Mouse (Mus musculus): Measurements from ENCODE around the gene Il17rb. TPM values are rescaled to one million over a fixed set of nuclear protein-coding genes. Genes with fewer than 3 reads are reported as not detected.

Gene Il17rb
- polyA plus RNA-seq, 1 experiment from 2014 or later = 1.4 TPM

DNA sequence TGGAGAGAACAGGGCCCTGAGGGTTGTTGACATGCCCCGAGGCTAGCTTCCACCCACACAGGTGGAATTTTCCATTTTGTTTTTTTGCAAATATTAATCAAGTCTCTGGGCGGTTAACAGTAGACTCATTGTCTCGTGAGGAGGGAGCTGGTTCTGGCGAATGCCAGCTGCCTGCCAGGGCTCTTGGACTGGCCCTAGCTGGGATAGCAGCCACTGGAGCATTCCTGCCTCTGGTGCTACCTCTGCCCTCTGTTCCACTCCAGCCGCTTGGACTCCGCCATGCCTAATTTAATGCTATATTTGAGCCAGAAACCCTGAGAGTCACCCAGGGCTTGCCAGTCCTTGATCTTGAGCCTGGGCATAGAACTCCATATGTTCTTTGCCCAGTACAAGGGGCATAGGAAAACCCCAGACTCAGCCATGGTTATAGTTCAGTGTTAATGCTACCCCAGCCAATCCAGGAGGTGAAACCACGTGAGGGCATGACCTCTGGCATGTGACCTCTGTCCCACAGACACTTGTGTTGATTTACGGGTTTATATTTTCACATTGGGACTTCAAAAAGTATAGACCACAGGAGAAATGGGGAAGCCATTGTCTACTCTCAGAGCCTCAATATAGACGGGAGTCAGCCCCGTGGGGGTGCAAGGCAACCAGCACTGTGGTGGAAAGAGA, 3.3 kb upstream of the Il17rb start:
- no peak overlapping the region for H3K9ac ChIP-seq
- no peak overlapping the region for H3K27ac ChIP-seq
- ATAC-seq (ENCODE audit: low FRiP score) = no peak
- peaks cover 9% of the 10 kb centered on the region for H3K4me1 ChIP-seq (replicated peaks)
- no peaks in the 10 kb centered on the region for H3K9me3 ChIP-seq
- H3K27me3 ChIP-seq = peaks cover 43% of the 10 kb centered on the region
- no peak overlapping the region for H3K4me3 ChIP-seq
- 77% methylated on average over 10 of the region's 10 CpGs for WGBS
- no peaks in the 10 kb centered on the region for H3K36me3 ChIP-seq
- no peak overlapping the region for H3K4me2 ChIP-seq

- no peak overlapping the region for H3K4me3 ChIP-seq
- H3K27ac ChIP-seq = no peak overlapping the region
- no peak overlapping the region for H3K4me2 ChIP-seq
- no peak overlapping the region for H3K9ac ChIP-seq
- no peaks in the 10 kb centered on the region for H3K36me3 ChIP-seq
- peaks cover 43% of the 10 kb centered on the region for H3K27me3 ChIP-seq
- WGBS = 73% methylated on average over 10 of the region's 10 CpGs
- no peak for ATAC-seq (ENCODE audit: low FRiP score)
- H3K9me3 ChIP-seq = no peaks in the 10 kb centered on the region
- H3K4me1 ChIP-seq (replicated peaks) = peaks cover 9% of the 10 kb centered on the region
Observed at GRCm38 (mm10) chr14:30009864-30010560, 1.3 kb upstream of the Il17rb start.

GRCm38 (mm10) chr14:29999475-29999811, 9.3 kb downstream of the Il17rb start:
- ATAC-seq (ENCODE audit: low FRiP score) = no peak
- Histone ChIP-seq H3K27me3 (no peaks in the 10 kb centered on the region), H3K36me3 (peaks cover 32% of the 10 kb centered on the region), H3K4me3 (no peak overlapping the region), H3K4me2 (no peak overlapping the region), H3K9me3 (no peaks in the 10 kb centered on the region), H3K9ac (no peak overlapping the region), H3K4me1 (replicated peaks) (no peaks in the 10 kb centered on the region), H3K27ac (no peak overlapping the region)
- WGBS = 93% methylated on average over 3 of the region's 3 CpGs

GRCm38 (mm10) chr14:29998747-29999474, 9.8 kb downstream of the Il17rb start:
- no peak for ATAC-seq (ENCODE audit: low FRiP score)

DNA sequence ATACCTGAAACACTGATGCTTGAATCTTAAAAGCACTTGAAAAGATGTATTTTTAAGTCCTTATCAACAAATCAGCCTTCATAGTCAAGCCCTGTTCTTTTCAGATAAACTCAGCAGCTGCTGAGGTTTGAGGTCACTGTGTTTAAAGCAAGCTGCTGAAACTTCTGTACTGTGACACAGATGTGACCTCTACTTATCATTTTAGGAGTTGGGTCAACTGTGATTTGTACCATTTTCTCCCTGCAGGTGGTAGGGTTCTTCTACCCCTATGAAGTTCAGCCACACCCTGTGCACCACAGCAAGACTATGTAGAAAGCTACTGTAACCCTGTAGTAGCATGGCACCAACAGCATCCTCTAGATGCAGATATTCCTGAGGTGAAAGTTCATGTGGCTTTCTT, 11.4 kb downstream of the Il17rb start:
- Histone ChIP-seq H3K9me3 (no peaks in the 10 kb centered on the region), H3K4me2 (no peak overlapping the region), H3K9ac (no peak overlapping the region), H3K27me3 (no peaks in the 10 kb centered on the region), H3K4me1 (replicated peaks) (no peaks in the 10 kb centered on the region), H3K27ac (no peak overlapping the region), H3K4me3 (no peak overlapping the region), H3K36me3 (peaks cover 53% of the 10 kb centered on the region)
- ATAC-seq (ENCODE audit: low FRiP score) = no peak

More at GRCm38 (mm10) chr14:29998747-29999474, 9.8 kb downstream of the Il17rb start:
- no peaks in the 10 kb centered on the region for H3K9me3 ChIP-seq
- no peaks in the 10 kb centered on the region for H3K27me3 ChIP-seq
- H3K4me2 ChIP-seq = no peak overlapping the region
- no peaks in the 10 kb centered on the region for H3K4me1 ChIP-seq (replicated peaks)
- WGBS = 76% methylated on average over 13 of the region's 13 CpGs
- no peak overlapping the region for H3K4me3 ChIP-seq
- H3K36me3 ChIP-seq = peaks cover 37% of the 10 kb centered on the region
- H3K27ac ChIP-seq = peak overlapping the region; percentile 2; the same call in 1 of the 2 replicates
- H3K9ac ChIP-seq = no peak overlapping the region

GRCm38 (mm10) chr14:29996000-29996751, 12.5 kb downstream of the Il17rb start:
- Histone ChIP-seq H3K36me3 (peaks cover 64% of the 10 kb centered on the region), H3K9ac (no peak overlapping the region), H3K4me1 (replicated peaks) (no peaks in the 10 kb centered on the region), H3K4me2 (no peak overlapping the region), H3K27ac (no peak overlapping the region), H3K27me3 (no peaks in the 10 kb centered on the region), H3K9me3 (no peaks in the 10 kb centered on the region), H3K4me3 (no peak overlapping the region)
- WGBS = 94% methylated on average over 11 of the region's 11 CpGs
- no peak for ATAC-seq (ENCODE audit: low FRiP score)

DNA sequence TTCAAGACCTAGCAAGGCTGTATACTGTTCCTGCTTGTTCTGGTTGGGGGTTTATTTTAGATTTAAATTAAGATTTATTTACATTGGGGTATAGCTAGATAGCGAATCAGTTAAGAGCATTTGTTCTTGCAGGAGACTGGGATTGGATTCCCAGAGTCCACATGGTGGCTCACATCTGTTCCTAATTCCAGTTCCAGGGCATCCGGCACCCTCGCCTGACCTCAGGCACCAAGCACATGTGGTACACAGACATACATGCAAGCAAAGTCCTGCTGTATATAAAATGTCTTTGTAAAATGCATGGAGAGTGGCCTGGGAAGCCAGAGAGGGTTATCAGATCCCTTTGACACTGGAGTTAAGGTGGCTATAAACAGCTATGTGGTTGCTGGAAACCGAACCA, 13.7 kb downstream of the Il17rb start:
- Histone ChIP-seq H3K4me1 (replicated peaks) (no peaks in the 10 kb centered on the region), H3K27me3 (no peaks in the 10 kb centered on the region), H3K9ac (no peak overlapping the region), H3K4me2 (no peak overlapping the region), H3K9me3 (no peaks in the 10 kb centered on the region), H3K4me3 (no peak overlapping the region), H3K27ac (no peak overlapping the region), H3K36me3 (peaks cover 76% of the 10 kb centered on the region)
- no peak for ATAC-seq (ENCODE audit: low FRiP score)
- 86% methylated on average over 4 of the region's 4 CpGs for WGBS

GRCm38 (mm10) chr14:29988337-29988736, 20.4 kb downstream of the Il17rb start:
- H3K9me3 ChIP-seq = no peaks in the 10 kb centered on the region
- H3K4me2 ChIP-seq = no peak overlapping the region
- no peak overlapping the region for H3K9ac ChIP-seq
- H3K27me3 ChIP-seq = no peaks in the 10 kb centered on the region
- no peaks in the 10 kb centered on the region for H3K4me1 ChIP-seq (replicated peaks)
- WGBS = 96% methylated on average over 4 of the region's 4 CpGs
- H3K36me3 ChIP-seq = peaks cover 100% of the 10 kb centered on the region
- no peak overlapping the region for H3K4me3 ChIP-seq
- no peak for ATAC-seq (ENCODE audit: low FRiP score)
- no peak overlapping the region for H3K27ac ChIP-seq

GRCm38 (mm10) chr14:29987739-29988138, 21.0 kb downstream of the Il17rb start:
- WGBS = 94% methylated on average over 9 of the region's 9 CpGs
- Histone ChIP-seq H3K9me3 (no peaks in the 10 kb centered on the region), H3K4me2 (no peak overlapping the region), H3K36me3 (peaks cover 100% of the 10 kb centered on the region), H3K9ac (no peak overlapping the region), H3K4me3 (no peak overlapping the region), H3K27me3 (no peaks in the 10 kb centered on the region), H3K27ac (no peak overlapping the region), H3K4me1 (replicated peaks) (no peaks in the 10 kb centered on the region)
- ATAC-seq (ENCODE audit: low FRiP score) = no peak

DNA sequence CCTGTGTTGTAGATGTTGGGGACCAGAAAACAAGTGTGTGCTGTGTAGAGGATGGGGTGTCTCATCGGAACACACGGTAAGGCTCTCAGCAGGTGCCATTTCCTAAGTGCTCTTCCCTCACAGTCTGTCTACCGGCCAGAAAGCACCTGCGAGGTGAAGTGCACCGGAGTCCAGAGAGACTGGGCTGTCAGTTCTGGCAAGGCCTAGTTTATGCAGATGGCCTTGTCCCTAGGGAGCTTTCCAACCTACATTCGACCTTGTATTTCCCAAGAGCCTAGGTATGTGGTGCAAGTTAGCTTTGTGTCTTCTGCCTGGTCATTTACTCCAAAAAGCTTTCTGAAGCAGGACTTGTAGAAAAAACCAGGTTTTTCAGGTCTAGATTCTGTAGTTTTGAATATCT, 21.4 kb downstream of the Il17rb start:
- H3K4me3 ChIP-seq = no peak overlapping the region
- no peaks in the 10 kb centered on the region for H3K9me3 ChIP-seq
- no peak overlapping the region for H3K27ac ChIP-seq
- H3K4me1 ChIP-seq (replicated peaks) = no peaks in the 10 kb centered on the region
- H3K4me2 ChIP-seq = no peak overlapping the region
- H3K36me3 ChIP-seq = peaks cover 100% of the 10 kb centered on the region
- no peak overlapping the region for H3K9ac ChIP-seq
- WGBS = 98% methylated on average over 6 of the region's 6 CpGs
- no peak for ATAC-seq (ENCODE audit: low FRiP score)
- H3K27me3 ChIP-seq = no peaks in the 10 kb centered on the region

- no peaks in the 10 kb centered on the region for H3K27me3 ChIP-seq
- no peaks in the 10 kb centered on the region for H3K4me1 ChIP-seq (replicated peaks)
- H3K9me3 ChIP-seq = no peaks in the 10 kb centered on the region
- 95% methylated on average over 4 of the region's 4 CpGs for WGBS
- no peak overlapping the region for H3K4me2 ChIP-seq
- peaks cover 100% of the 10 kb centered on the region for H3K36me3 ChIP-seq
- H3K4me3 ChIP-seq = no peak overlapping the region
- H3K9ac ChIP-seq = no peak overlapping the region
- H3K27ac ChIP-seq = no peak overlapping the region
- no peak for ATAC-seq (ENCODE audit: low FRiP score)
Observed at GRCm38 (mm10) chr14:29986096-29986495, 22.6 kb downstream of the Il17rb start.
